Mouse (Mus musculus): ENCODE data around the gene 4933415A04Rik.

- TF ChIP-seq MYOG (IDR thresholded peaks at IDR 0.05; ENCODE audit: control insufficient read depth in 1 of 3, insufficient read depth in 1 of 3, insufficient read length in 2 of 3, low read depth in 2 of 3) (no peak), POLR2A (IDR thresholded peaks at IDR 0.05; ENCODE audit: insufficient read length, low read depth) (no peak), MAX (IDR thresholded peaks at IDR 0.05; ENCODE audit: low read depth) (no peak), POLR2AphosphoS2 (IDR thresholded peaks at IDR 0.05; ENCODE audit: insufficient read length, low read depth) (no peak), TCF12 (IDR thresholded peaks at IDR 0.05; ENCODE audit: insufficient read depth, poor library complexity, severe bottlenecking) (no peak), CEBPB (IDR thresholded peaks at IDR 0.05; ENCODE audit: insufficient read depth, poor library complexity, severe bottlenecking) (no peak), SRF (IDR thresholded peaks at IDR 0.05; ENCODE audit: control insufficient read depth, insufficient read length, low read depth) (no peak), MYOD1 (IDR thresholded peaks at IDR 0.05; ENCODE audit: control insufficient read depth in 1 of 3, insufficient read length in 2 of 3, low read depth in 2 of 3) (no peak)
Measured at GRCm38 (mm10) chr11:43548657-43549435, 38.0 kb upstream of the 4933415A04Rik start.
